Mouse (Mus musculus) regulatory T cell (primary cell): Measurements from ENCODE around the gene Srd5a1.
"Not testable (repeated sequence)": the region's sequence is repeated elsewhere in the genome, so short reads cannot be mapped to it uniquely, and the experiment has no call there.

Source experiments
- in situ Hi-C: fragments of 300-600 bp; cut with MboI, MseI; formaldehyde crosslinking; loops from one replicate; pipeline ENCODE4 v1.15.1; 2025; ENCODE audit warnings: high pct_unique_total_duplicates

Gene Srd5a1

GRCm38 (mm10) chr13:69611398-69612174 is at the start of gene Srd5a1:
Srd5a1 (minus strand) TSS chr13:69611442.
- in situ Hi-C loops: loop anchor here (5.0 to 10.0 kb wide), 3 partner anchors 74 to 1037 kb away; no protein-coding TSS in a partner anchor

DNA sequence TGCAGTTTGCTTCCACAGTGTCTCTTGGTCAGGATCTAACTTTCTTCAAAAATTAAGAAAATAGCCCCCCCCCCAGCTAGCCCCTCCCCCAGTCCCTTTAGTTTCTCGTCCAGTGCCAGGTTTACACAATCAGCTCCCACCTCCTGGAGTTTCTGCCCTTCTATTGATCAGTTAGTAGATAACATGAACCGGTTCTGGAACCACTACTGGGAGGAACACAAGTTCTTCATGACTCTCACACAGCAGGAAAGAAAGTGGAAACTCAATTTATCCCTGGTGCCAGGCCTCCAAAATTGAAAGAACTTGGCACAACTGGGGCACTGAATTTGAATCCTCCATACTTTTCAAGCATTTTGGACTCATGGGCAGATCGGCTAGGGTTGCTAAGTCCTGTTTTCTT is 43.3 kb upstream of the Srd5a1 start:
- in situ Hi-C loops: loop anchor here (5.0 kb wide), 1 partner anchor 102 kb away; no protein-coding TSS in a partner anchor

GRCm38 (mm10) chr13:69646481-69646880 is 35.2 kb upstream of the Srd5a1 start:
- in situ Hi-C loops: loop anchor here (10.0 kb wide), 1 partner anchor 252 kb away; no protein-coding TSS in a partner anchor

GRCm38 (mm10) chr13:69645694-69646423 is 34.6 kb upstream of the Srd5a1 start:
- in situ Hi-C loops: loop anchor here (10.0 kb wide), 1 partner anchor 251 kb away; no protein-coding TSS in a partner anchor

GRCm38 (mm10) chr13:69644427-69645166 is 33.4 kb upstream of the Srd5a1 start:
- in situ Hi-C loops: loop anchor here (10.0 kb wide), 1 partner anchor 250 kb away; no protein-coding TSS in a partner anchor

DNA sequence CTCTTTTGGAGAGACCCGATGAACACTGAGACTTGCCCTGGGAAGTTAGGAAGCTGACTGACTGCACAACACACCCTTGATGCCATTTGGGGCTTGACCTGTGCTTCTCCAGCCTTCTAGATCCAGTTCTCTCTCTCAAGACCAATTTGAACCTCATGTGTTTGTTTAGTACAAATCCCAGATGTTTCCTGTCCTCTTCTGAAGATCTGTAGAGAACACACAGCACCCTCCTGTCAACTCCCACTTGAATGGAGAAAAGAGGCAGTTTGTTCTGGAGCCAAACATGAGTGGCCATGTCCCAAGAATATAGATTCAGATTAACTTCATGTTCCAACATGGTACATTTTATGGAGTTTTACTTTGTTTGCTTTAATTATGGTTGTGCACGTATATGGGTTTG is 32.7 kb upstream of the Srd5a1 start:
- in situ Hi-C loops: loop anchor here (10.0 kb wide), 1 partner anchor 249 kb away; no protein-coding TSS in a partner anchor

DNA sequence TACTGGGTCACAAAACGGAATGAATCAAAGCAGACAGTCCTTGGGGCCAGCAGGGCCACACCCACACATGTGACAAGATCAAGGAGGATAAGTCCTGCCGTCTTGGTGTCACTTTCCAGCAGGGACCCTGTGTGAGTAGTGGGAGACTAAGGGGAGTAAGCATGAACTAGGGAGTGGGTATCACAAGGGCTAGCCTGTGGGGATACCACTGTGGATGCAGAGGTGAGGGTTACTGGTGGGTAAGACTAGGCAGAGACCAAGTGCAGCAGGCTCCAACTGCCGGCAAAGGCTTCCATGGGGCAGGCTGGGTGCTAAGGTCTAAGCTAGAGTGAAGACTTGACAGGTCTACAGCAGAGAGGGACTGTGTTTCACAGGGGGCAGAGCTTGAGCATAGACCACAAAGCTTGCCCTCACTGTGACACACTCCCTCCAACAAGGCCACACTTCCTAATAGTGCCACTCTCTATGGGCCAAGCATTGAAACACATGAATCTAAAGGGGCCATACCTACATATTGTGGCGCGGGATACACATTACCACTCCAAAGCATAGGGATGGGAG is 31.5 kb upstream of the Srd5a1 start:
- in situ Hi-C loops: loop anchor here (10.0 kb wide), 1 partner anchor 248 kb away; no protein-coding TSS in a partner anchor

GRCm38 (mm10) chr13:69641017-69641416 is 29.8 kb upstream of the Srd5a1 start:
- in situ Hi-C loops: loop anchor here (10.0 kb wide), 1 partner anchor 246 kb away; no protein-coding TSS in a partner anchor

DNA sequence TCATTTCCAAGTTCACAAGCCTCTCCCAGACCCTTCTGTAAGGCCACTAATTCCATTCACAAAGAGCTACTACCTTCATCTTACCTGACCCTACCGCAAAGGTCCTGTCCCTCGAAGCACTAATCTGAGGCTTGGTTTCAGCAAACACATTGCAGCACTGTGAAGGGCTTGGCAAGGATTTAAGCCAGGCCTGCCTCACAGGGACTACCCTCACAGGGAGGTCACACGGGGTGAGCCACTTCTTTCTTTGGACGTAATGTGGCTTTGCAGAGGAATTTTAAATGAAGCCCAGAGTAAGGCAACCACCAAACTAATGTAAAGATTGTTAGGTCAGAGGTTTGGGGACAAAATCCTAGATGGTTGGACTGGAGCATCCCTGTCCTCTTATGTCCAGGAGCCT is 29.3 kb upstream of the Srd5a1 start:
- in situ Hi-C loops: loop anchor here (10.0 kb wide), 1 partner anchor 246 kb away; no protein-coding TSS in a partner anchor

DNA sequence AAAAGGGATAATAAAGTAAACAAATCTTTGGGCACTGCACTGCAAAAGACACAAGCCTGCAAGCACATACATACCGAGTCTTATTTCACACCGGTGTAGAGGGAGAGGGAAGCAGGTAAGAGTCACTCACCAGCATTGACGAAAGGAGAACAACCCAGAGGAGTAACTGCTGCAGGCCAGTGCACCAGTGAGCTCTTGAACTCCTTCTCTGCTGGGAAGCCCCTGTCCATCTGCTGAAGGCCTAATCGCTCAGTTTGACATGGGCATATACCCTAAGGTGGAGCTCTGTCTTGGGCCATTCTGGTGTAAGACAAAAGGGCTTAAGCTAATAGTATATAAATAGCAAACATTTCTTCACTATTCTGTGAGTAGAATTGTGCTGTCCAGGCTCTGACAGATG is 28.9 kb upstream of the Srd5a1 start:
- in situ Hi-C loops: loop anchor here (10.0 kb wide), 1 partner anchor 245 kb away; no protein-coding TSS in a partner anchor

DNA sequence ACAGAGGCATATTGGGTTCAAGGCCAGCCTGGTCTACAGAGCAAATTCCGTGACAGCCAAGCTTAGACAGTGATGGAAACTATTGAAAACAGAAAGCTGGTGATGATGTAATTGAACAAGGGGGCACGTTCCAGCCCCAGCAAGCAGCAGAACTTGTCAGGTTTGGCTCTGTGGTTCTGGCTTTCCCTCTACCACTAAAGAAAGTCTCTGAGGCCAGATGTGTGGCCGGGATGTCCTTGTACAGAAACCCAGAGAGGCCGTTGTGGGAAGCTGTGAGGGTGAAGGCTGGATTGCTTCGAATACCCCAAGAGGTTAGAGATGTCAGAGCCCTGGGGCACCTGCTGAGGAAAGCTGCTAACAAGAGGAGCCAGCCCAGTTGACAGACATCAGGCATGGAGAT is 28.0 kb upstream of the Srd5a1 start:
- in situ Hi-C loops: no loop called here

- in situ Hi-C loops: no loop called here
These were observed 26.9 kb upstream of the Srd5a1 start for GRCm38 (mm10) chr13:69638108-69638626.

DNA sequence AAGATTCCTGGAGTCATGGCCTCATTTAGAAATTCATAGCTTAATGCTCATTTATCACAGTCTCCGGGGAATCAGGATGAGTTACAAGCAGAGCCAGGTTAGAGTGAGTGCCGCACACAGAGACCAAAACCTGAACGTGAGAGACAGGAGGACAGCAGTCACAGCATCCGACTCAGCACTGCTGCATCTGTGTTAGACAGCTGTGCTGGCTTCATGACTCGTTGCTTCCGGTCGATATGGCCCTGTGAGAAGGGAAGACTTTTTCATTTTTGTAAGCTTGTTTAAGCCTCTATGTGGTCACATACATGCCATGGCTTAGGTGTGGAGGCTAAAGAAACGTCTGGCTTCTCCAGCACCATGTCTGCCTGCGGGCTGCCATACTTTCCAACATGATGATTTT is 26.4 kb upstream of the Srd5a1 start:
- in situ Hi-C loops: no loop called here

DNA sequence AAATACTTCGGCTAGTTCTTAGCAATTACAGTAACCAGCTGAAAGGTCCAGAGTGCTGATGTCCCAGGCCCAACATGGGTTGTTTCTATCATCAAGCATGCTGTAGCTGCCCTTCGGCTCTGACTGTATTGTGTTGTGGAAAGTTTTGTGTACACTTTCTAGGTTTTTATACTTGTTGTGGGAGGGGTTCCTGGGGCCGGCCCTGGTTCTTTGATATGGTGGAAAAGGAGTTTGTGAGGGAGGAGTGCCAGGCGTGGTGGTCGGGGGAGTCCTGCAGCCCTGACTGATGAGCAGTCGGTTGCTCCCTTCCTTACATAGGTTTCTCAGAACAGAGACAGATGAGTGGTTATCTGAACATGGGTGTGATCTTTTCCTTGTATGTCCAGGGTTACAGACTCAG is 25.6 kb upstream of the Srd5a1 start:
- in situ Hi-C loops: no loop called here

GRCm38 (mm10) chr13:69636375-69636774 is 25.1 kb upstream of the Srd5a1 start:
- in situ Hi-C loops: no loop called here

GRCm38 (mm10) chr13:69635836-69636235 is 24.6 kb upstream of the Srd5a1 start:
- in situ Hi-C loops: not testable (repeated sequence)

DNA sequence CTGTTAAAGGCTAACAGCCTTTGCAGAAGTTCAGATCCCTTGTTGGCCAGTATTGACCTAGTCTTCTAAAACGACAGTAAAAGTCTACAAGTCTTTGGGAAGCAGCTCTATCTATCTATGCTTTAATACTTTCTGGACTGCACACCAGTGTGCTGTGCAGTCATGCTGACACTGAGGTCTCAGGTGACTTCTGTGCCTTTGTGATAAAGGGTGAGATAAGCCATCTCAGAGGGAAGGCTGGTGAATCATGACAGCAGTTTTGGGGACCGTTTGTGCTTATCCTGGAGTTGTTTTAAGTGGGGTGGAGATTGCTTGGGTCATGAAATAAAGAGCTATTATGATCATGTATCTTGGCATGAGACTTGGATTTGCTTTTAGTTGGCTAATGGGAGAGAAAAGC is 22.7 kb upstream of the Srd5a1 start:
- in situ Hi-C loops: no loop called here

DNA sequence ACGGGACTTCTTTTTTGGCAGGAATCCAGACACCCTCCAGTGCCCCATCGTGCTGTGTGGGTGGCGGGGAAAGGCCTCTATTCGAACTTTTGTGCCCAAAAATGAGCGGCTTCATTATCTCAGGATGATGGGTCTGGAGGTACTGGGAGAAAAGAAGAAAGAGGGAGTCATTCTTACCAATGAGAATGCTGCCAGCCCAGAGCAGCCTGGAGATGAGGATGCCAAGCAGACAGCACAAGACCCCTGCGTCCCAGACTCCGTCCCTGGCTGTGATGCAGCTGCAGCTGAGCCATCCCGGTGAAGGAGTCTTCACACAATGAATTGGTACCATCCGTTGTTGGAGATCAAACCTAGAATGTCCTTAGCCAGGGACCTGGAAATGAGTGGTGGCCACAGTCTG is 22.3 kb upstream of the Srd5a1 start:
- in situ Hi-C loops: no loop called here

DNA sequence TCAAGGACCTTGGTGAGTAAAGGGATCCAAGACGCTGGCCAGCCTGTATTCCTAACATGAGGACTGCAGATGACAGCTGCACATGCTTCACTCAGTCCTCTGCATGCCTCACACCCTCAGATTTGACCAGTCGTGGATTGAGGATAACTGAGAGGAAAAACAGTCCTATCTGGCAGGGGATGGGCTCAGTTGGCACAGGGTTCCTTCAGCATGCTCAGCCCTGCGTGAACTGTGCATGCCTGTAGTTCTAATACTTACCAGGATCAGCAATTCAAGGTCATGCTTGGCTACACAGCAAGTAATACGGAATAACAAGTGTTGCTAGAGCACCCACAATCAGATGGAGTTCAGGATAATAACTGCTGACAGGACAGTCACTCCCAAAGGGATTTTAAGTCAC is 20.4 kb upstream of the Srd5a1 start:
- in situ Hi-C loops: no loop called here

DNA sequence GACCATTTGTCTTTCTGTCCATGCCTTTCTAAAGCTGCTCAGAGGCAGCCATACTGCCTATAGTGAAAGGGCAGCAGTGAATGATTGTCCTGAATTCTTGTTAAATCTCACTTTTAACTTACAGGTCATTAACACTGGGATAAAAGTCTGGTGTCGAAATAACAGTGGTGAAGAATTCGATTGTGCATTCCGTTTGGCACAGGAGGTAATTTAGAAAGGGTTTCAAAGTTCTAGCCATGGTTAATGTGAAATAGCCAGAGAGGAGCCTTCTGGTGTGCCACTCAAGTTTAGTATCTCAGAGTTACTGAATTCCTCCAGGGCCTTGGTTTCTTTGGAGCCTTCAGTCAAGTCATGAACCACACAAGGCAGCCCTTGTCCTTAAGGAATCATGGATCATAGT is 19.9 kb upstream of the Srd5a1 start:
- in situ Hi-C loops: no loop called here

DNA sequence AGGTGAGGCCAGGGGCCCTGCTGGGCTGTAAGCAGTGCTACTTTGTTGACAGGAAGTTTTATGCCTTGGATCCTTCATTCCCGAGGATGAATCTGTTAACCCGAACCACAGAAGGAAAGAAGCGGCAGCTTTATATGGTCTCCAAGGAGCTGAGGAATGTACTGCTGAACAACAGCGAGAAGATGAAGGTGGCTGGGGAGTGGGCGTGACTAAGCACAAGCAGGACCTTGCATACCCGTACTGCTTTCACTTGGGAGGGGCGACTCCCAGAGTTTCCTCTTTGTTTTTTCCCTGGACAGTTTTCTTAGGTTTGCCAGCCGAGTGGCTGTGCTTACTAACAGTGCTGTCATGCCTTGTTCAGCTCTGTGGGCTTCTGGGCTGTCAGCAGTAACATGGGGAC is 19.3 kb upstream of the Srd5a1 start:
- in situ Hi-C loops: no loop called here
